Mouse (Mus musculus) thymus, adult 2 months (tissue): ENCODE data around the gene Trmu. TPM values are rescaled to one million over a fixed set of nuclear protein-coding genes. Genes with fewer than 3 reads are reported as not detected.
A peak's percentile ranks its signal among the peaks of the same experiment; 100 is the strongest.

ENCODE experiments used
- DNase-seq: peaks from one replicate; pipeline ENCODE4 v3.0.0; 2021
- H3K27ac ChIP-seq: fragments of 200-500 bp; 2 replicates; pipeline ENCODE4 v1.5.1; 2012; ENCODE audit warnings: low read length, control low read depth; ENCODE audit not compliant: control insufficient read depth, insufficient read depth
- H3K27me3 ChIP-seq: fragments of 200-500 bp; 2 replicates; pipeline ENCODE4 v1.6.1; 2012; ENCODE audit warnings: mild to moderate bottlenecking, low read length, moderate library complexity, mixed read lengths; ENCODE audit not compliant: control insufficient read depth, insufficient read depth
- H3K36me3 ChIP-seq: fragments of 200-500 bp; 2 replicates; pipeline ENCODE4 v1.6.1; 2012; ENCODE audit warnings: mild to moderate bottlenecking, low read length, moderate library complexity; ENCODE audit not compliant: control insufficient read depth, insufficient read depth
- H3K4me1 ChIP-seq: fragments of 200-500 bp; replicated peaks from 2 replicates; pipeline ENCODE4 v1.6.1; 2012; ENCODE audit warnings: low read length; ENCODE audit not compliant: control insufficient read depth, insufficient read depth
- H3K4me3 ChIP-seq: fragments of 200-500 bp; 2 replicates; pipeline ENCODE4 v1.5.1; 2012; ENCODE audit warnings: mild to moderate bottlenecking, low read length, control low read depth, moderate library complexity; ENCODE audit not compliant: control insufficient read depth, insufficient read depth
- CTCF ChIP-seq: fragments of 200-500 bp; IDR thresholded peaks from 2 replicates; pipeline ENCODE4 v1.5.1; 2012; ENCODE audit warnings: mild to moderate bottlenecking, control low read depth, low read length, moderate library complexity, borderline replicate concordance; ENCODE audit not compliant: control insufficient read depth, poor library complexity, insufficient read depth; ENCODE audit errors: extremely low read depth
- POLR2A ChIP-seq: fragments of 200-500 bp; IDR thresholded peaks from 2 replicates; pipeline ENCODE4 v1.6.1; 2012; ENCODE audit warnings: mild to moderate bottlenecking, low read length, control low read depth, moderate library complexity; ENCODE audit not compliant: control insufficient read depth, poor library complexity, insufficient read depth; ENCODE audit errors: extremely low read depth
- WGBS: fragments of 180-500 bp; shearing (Covaris S2); methylation state at CpG from one replicate; pipeline ENCODE4 v1.1.7; 2018; 5-methylcytosine and 5-hydroxymethylcytosine counted together
- polyA plus RNA-seq: library from polyadenylated mRNA; depleted of rRNA; stranded (reverse); fragments of >200 nt; gene quantifications from 2 replicates; pipeline ENCODE4 v1.2.3, GENCODE M21; 2012

The Trmu gene
- polyA plus RNA-seq, 1 experiment: 39.1 TPM

DNA sequence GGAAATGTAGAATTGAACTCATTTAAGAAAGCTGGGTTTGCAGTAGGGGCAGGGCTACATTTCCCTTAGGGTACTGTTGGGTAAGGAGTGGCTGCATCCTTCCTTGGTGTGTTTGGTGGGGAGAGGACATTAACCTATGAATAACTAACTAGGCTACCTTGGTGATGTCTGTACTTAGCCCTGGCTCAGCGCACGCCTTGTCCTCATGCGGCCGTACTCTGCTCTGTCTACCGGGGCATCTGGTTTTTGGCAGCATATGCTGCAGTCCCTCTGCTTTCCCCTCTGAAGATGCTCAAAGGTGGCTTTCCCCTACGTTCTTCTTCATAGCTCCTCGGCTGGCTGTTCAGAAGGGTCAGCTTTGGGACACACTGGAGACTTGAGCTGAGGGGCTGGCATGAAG, 1.8 kb upstream of the Trmu start:
- Histone ChIP-seq H3K4me1 (peaks cover 6% of the 10 kb centered on the region), H3K36me3 (peaks cover 9% of the 10 kb centered on the region), H3K4me3 (no peak overlapping the region), H3K27me3 (no peaks in the 10 kb centered on the region), H3K27ac (no peak overlapping the region)
- TF ChIP-seq CTCF (no peak), POLR2A (no peak)
- no peak for DNase-seq
- 97% methylated on average over 7 of the region's 7 CpGs for WGBS

DNA sequence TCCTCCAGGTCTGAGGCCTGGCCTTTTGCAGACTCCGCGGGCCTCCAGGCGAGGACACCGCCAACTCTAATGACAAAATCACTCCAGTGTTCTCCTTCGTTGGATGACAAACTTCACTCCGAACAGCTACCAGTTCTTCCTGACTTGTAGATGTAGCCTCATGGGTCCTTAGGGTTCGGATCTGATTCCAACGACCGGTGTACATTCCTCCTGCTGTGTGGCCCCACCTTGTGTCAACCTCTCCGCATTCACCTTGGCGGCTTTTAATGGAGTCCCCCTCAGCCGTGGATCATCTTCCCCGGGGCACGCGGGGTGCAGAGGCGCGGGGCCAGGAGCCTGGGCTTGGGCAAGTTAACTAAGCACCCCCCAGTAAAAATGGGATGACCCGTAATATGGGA, 385 bp downstream of the Trmu start:
- TF ChIP-seq CTCF: no peak
- no peak for TF ChIP-seq POLR2A
- peak; percentile 44 for DNase-seq
- peaks cover 6% of the 10 kb centered on the region for H3K4me1 ChIP-seq
- H3K27ac ChIP-seq: peak overlapping the region; percentile 44
- no peaks in the 10 kb centered on the region; the same call in none of the 2 replicates for H3K36me3 ChIP-seq
- peak overlapping the region; percentile 83 for H3K4me3 ChIP-seq
- WGBS: 1% methylated on average over 18 of the region's 18 CpGs
- H3K27me3 ChIP-seq: no peaks in the 10 kb centered on the region

DNA sequence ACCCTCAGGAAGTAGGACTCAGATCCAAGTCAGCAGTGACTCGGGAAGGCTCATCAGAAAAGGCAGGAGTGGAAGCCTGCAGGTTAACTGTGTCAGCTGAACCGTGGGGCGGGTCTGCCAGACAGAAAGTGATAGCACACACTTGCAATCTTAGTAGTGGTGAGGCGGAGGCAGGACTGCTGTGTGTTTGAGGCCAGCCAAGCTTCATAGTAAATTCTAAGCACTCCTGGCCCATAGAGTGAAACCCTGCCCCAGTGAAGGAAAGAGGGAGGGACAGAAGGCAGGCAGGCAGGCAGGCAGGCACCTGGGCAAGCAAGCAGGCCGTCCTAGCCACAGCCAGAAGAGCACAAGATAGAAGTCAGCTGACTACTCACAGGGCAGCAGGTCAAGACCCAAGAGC, 6.5 kb downstream of the Trmu start:
- Histone ChIP-seq H3K27me3 (no peaks in the 10 kb centered on the region), H3K4me1 (no peaks in the 10 kb centered on the region; the same call in 1 of the 2 replicates), H3K36me3 (peaks cover 8% of the 10 kb centered on the region), H3K4me3 (no peak overlapping the region), H3K27ac (no peak overlapping the region)
- 94% methylated on average over 5 of the region's 5 CpGs for WGBS
- TF ChIP-seq CTCF (no peak), POLR2A (no peak)
- DNase-seq: no peak

DNA sequence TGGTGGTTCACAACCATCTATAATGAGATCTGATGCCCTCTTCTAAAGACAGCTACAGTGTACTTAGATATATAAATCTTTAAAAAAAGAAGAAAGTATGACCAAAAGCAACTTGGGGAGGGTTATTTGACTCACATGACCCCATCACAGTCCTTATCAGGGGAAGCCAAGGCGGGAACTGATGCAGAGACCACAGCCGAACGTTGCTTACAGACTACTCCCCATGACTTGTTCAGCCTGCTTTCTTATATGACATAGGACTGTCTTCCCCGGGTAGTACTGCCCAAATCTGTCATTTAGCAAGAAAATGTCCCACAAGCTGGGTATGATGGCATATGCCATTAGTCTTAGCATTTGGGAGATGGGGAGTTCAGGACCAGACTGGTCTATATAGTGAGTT, 10.1 kb downstream of the Trmu start:
- H3K36me3 ChIP-seq: peaks cover 22% of the 10 kb centered on the region
- H3K27me3 ChIP-seq: no peaks in the 10 kb centered on the region
- H3K27ac ChIP-seq: no peak overlapping the region
- DNase-seq: no peak
- 94% methylated on average over 4 of the region's 4 CpGs for WGBS
- H3K4me1 ChIP-seq: no peaks in the 10 kb centered on the region
- TF ChIP-seq POLR2A (no peak), CTCF (no peak)
- H3K4me3 ChIP-seq: no peak overlapping the region

DNA sequence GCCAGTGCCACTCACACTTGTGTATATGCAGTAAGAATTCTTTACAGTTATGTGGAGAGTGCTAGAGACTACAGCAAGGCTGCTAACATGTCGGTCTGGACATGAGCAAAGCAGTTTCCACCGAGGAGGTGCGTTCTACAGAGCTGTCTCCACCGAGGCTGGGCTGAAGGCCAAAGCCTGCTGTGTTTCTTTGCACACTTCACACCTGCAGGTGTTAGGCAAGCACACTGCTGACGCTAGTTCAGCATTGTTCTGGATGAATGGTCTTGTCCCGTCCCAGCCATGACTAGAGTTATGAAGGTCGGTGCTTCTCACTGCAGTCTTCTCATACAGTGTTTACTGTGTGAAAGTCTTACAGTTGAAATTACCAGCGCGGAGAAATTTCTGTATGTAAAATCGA, 12.9 kb downstream of the Trmu start:
- Histone ChIP-seq H3K27me3 (no peaks in the 10 kb centered on the region), H3K27ac (no peak overlapping the region), H3K36me3 (peaks cover 14% of the 10 kb centered on the region), H3K4me1 (no peaks in the 10 kb centered on the region), H3K4me3 (no peak overlapping the region)
- DNase-seq: no peak
- 86% methylated on average over 10 of the region's 10 CpGs for WGBS
- TF ChIP-seq POLR2A: no peak
- TF ChIP-seq CTCF: no peak

DNA sequence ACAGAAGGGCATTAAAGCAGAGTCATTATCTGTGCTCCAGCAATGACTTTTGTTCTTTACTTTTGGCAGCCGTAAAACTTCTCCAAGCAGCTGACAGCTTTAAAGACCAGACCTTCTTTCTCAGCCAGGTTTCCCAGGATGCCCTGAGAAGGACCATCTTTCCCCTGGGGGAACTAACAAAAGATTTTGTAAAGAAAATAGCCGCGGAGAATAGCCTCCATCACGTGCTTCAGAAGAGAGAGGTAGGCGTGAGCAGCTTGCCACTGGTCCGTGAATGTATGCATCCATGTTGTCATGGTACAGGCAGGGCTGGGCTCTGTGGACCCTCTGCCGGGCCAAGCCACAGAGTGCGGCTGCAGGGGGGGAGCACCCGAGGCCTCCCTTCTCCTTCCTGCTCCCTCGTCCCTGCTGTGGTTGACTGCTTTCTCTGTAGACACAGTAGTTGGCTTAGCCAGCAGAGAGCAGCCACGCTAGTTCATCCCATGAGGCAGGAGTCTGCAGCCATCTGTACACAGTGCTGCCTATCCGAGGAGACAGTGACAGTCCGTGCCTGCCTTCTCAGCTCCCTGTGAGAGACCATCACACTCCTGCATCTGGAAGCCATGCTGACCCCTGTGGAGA, 13.5 kb downstream of the Trmu start:
- no peaks in the 10 kb centered on the region for H3K27me3 ChIP-seq
- no peak for DNase-seq
- H3K27ac ChIP-seq: no peak overlapping the region
- H3K36me3 ChIP-seq: peaks cover 14% of the 10 kb centered on the region
- H3K4me3 ChIP-seq: no peak overlapping the region
- TF ChIP-seq POLR2A (no peak), CTCF (no peak)
- 91% methylated on average over 13 of the region's 13 CpGs for WGBS
- H3K4me1 ChIP-seq: no peaks in the 10 kb centered on the region

DNA sequence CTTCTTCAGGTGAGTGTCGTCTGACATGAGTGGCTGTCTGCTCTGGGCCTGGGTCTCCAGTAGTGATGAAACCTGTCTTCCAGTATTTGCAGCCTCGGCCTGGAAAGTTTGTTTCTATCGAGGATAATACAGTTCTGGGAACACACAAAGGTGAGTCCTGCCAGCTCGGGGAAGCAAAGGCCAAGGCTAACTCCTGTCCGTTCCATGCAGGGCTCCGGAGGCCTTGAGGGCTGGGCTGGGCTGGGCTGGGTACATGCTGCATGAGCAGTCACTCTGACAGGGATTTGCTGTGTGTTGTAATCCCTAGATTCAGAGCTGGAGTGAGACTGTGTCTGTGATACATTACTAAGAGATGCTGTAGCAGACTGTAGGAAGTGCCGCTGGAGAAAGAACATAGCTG, 14.8 kb downstream of the Trmu start:
- Histone ChIP-seq H3K27me3 (no peaks in the 10 kb centered on the region), H3K27ac (no peak overlapping the region), H3K36me3 (peaks cover 14% of the 10 kb centered on the region), H3K4me3 (no peak overlapping the region), H3K4me1 (no peaks in the 10 kb centered on the region)
- TF ChIP-seq POLR2A (no peak), CTCF (no peak)
- no peak for DNase-seq
- 97% methylated on average over 7 of the region's 7 CpGs for WGBS
